Mouse (Mus musculus) thymus, postnatal 36 days (tissue): ENCODE measurements around the gene Atf6b.

Source experiments
- DNase-seq, 2 experiments: peaks; one replicate each; pipeline ENCODE4 v3.0.0; 2022; ENCODE audit warnings: mixed read lengths in 2 of 2

Atf6b gene

DNA sequence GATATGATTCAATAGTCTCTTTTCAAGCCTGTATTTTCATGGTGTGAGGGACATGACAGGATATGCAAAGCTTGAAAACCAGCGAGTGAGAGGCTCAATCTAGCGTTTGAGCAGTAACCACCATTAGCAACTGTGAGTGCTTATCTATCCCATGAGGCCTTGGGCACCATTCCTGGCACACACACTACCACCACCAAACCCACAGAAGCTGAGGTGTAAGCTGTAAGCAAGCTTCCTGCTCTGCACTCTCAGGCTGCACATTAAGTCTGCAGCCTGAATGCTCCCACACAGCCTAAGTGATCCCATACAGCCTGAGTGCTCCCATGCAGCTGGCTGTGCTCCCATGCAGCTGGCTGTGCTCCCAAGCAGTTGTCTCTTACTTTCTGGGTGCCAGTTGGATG, 53.7 kb downstream of the Atf6b start:
- no peak for DNase-seq
